Mouse (Mus musculus) embryonic facial prominence, embryonic 11.5 days (tissue): Measurements from ENCODE around the gene Lingo4. TPM values are rescaled to one million over a fixed set of nuclear protein-coding genes. Genes with fewer than 3 reads are reported as not detected.
A peak's percentile ranks its signal among the peaks of the same experiment; 100 is the strongest.

ENCODE experiments used
- ATAC-seq: fragments of 200-750 bp; cut with Nextera tagmentation; replicated peaks from 2 replicates; pipeline ENCODE4 v1.8.0; 2017; ENCODE audit warnings: low read depth; ENCODE audit not compliant: insufficient number of reproducible peaks, low FRiP score, low TSS enrichment
- DNase-seq: peaks from one replicate; pipeline ENCODE4 v3.0.0-alpha.2; 2015; ENCODE audit warnings: low spot score
- H3K27ac ChIP-seq: fragments of 300-500 bp; sonication (generic); replicated peaks from 2 replicates; pipeline ENCODE4 v1.5.1; 2014; ENCODE audit warnings: mild to moderate bottlenecking, low read depth, low read length, control low read depth
- H3K27me3 ChIP-seq: fragments of 300-500 bp; sonication (generic); 2 replicates; pipeline ENCODE4 v1.6.1; 2014; ENCODE audit warnings: mild to moderate bottlenecking, low read length, moderate library complexity, mixed read lengths; ENCODE audit not compliant: control insufficient read depth, insufficient read depth
- H3K36me3 ChIP-seq: fragments of 300-500 bp; sonication (generic); replicated peaks from 2 replicates; pipeline ENCODE4 v1.6.1; 2014; ENCODE audit warnings: low read depth, mild to moderate bottlenecking, low read length, moderate library complexity, mixed read lengths; ENCODE audit not compliant: control insufficient read depth, insufficient read depth
- H3K4me1 ChIP-seq: fragments of 300-500 bp; sonication (generic); 2 replicates; pipeline ENCODE4 v1.6.1; 2014; ENCODE audit warnings: low read length, mixed read lengths; ENCODE audit not compliant: control insufficient read depth, insufficient read depth
- H3K4me2 ChIP-seq: fragments of 300-500 bp; sonication (generic); 2 replicates; pipeline ENCODE4 v1.6.1; 2014; ENCODE audit warnings: low read depth, mild to moderate bottlenecking, control low read depth, low read length, moderate library complexity
- H3K4me3 ChIP-seq: fragments of 300-500 bp; sonication (generic); 2 replicates; pipeline ENCODE4 v1.5.1; 2014; ENCODE audit warnings: low read depth, low read length, control low read depth
- H3K9ac ChIP-seq: fragments of 300-500 bp; sonication (generic); replicated peaks from 2 replicates; pipeline ENCODE4 v1.6.1; 2014; ENCODE audit warnings: mild to moderate bottlenecking, control low read depth, low read length
- H3K9me3 ChIP-seq: fragments of 300-500 bp; sonication (generic); replicated peaks from 2 replicates; pipeline ENCODE4 v1.6.1; 2016; ENCODE audit warnings: mild to moderate bottlenecking, low read length, inconsistent platforms, mixed read lengths; ENCODE audit not compliant: control insufficient read depth
- WGBS: fragments of 180-500 bp; shearing (Covaris S2); extraction: QIAGEN DNeasy Blood & Tissue Kit; methylation state at CpG from one replicate; pipeline ENCODE4 v1.1.7; 2014; 5-methylcytosine and 5-hydroxymethylcytosine counted together
- polyA plus RNA-seq: library from polyadenylated mRNA; unstranded; fragments of >200 nt; fragmentation: Nextera tagmentation; extraction: Ambion mirVana; gene quantifications from 2 replicates; pipeline ENCODE4 v1.2.1, GENCODE M21; 2014

The Lingo4 gene
- polyA plus RNA-seq, 1 experiment from 2014 or later, result 0.13 TPM

DNA sequence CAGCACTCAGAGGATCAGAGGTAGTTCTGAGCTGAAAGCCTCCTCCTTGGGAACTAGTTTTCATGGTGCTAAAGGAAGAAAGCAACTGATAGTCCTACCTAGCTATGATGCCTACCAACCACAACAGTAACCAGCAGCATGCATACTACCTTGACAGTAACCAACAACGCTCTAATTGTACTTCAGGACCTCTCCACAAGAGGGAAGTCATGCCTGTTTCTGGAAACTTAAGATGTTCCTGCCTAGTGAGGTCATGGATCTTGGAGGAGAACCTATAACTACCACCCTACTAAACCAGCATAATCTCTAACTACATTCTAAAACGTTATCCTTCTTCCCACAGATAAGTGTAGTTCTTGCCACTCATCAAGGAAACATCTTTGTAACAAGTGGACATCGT is 42.9 kb downstream of the Lingo4 start:
- Histone ChIP-seq H3K4me2 (no peak overlapping the region), H3K4me1 (no peaks in the 10 kb centered on the region), H3K9me3 (no peaks in the 10 kb centered on the region), H3K4me3 (no peak overlapping the region), H3K36me3 (no peaks in the 10 kb centered on the region), H3K9ac (no peak overlapping the region), H3K27ac (no peak overlapping the region), H3K27me3 (no peaks in the 10 kb centered on the region)
- ATAC-seq (no peak), DNase-seq (no peak)
- WGBS, result 42% methylated on average over 3 of the region's 3 CpGs

DNA sequence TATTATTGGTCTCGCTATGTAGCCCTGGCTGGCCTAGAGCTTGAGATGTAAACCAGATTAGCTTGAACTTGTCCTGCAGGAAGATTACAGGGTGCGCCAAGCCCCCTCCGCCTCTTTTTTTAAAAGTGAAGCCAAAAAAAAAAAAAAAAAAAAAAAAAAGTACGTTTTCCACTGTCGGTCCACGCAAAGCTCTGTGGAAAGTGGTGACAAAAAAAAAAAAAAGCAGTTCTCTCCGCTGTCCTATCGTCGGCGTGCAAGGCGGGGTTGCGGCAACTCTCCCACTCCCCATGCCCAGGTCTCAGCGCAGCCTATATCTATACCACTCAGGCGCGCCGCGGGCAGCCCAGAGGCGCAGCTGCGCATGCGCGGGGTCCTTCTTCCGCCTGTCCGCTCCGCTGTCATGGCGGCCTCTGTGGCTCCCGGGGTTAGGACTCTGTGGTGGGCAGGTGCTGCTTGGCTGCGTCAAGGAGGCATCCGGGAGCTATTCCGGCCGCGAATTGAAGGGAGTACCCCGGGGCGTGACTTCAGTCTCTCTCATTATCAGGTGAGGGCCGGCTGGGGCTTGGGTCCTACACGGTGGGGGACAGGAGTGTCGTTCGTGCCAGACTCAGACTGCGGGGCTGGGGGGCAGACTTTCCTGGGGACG is 44.8 kb downstream of the Lingo4 start, which contains the start of gene Mrpl9:
Gene Mrpl9, plus strand, starts transcription at position 368 of the 646 bp plus-strand sequence.
- no peak within 1 kb of the TSS; the same call in 1 of the 2 replicates for H3K27ac ChIP-seq
- DNase-seq, result peak; percentile 96
- peak within 1 kb of the TSS; percentile 89 for H3K9ac ChIP-seq
- peak; percentile 98 for ATAC-seq
- H3K4me2 ChIP-seq, result peak within 1 kb of the TSS; percentile 83
- no peaks in the 10 kb centered on the region for H3K4me1 ChIP-seq
- no peaks in the 10 kb centered on the region for H3K27me3 ChIP-seq
- peak within 1 kb of the TSS; percentile 91 for H3K4me3 ChIP-seq
- peaks cover 7% of the 10 kb centered on the region for H3K36me3 ChIP-seq
- whole genome bisulfite sequencing, result under 1% methylated on average over 37 of the region's 39 CpGs
- H3K9me3 ChIP-seq, result no peaks in the 10 kb centered on the region

DNA sequence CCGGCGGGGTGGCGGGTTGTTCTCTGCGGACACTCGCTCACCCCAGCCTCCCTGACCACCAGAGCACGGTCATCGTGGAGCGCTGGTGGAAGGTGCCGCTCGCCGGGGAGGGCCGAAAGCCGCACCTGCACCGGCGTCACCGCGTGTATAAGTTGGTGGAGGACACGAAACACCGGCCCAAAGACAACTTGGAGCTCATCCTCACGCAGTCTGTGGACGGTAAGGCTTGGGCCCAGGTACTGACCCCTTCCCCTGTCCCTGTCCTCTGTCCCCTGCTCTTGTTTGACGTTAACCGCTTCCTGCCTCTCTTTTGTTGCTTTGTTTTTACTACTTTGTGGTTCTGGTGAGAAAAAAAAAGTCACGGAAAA is 45.3 kb downstream of the Lingo4 start, which contains the start of gene Oaz3:
Gene Oaz3, minus strand, starts transcription at position 319 of the 368 bp plus-strand sequence.
- H3K36me3 ChIP-seq, result peaks cover 8% of the 10 kb centered on the region
- WGBS, result 1% methylated on average over 24 of the region's 24 CpGs
- peak; percentile 45 for ATAC-seq
- H3K27ac ChIP-seq, result no peak within 1 kb of the TSS; the same call in 1 of the 2 replicates
- peak within 1 kb of the TSS; percentile 83 for H3K4me2 ChIP-seq
- H3K9ac ChIP-seq, result peak within 1 kb of the TSS; percentile 89
- H3K4me3 ChIP-seq, result peak within 1 kb of the TSS; percentile 91
- no peaks in the 10 kb centered on the region for H3K4me1 ChIP-seq
- no peaks in the 10 kb centered on the region for H3K27me3 ChIP-seq
- H3K9me3 ChIP-seq, result no peaks in the 10 kb centered on the region
- no peak for DNase-seq

DNA sequence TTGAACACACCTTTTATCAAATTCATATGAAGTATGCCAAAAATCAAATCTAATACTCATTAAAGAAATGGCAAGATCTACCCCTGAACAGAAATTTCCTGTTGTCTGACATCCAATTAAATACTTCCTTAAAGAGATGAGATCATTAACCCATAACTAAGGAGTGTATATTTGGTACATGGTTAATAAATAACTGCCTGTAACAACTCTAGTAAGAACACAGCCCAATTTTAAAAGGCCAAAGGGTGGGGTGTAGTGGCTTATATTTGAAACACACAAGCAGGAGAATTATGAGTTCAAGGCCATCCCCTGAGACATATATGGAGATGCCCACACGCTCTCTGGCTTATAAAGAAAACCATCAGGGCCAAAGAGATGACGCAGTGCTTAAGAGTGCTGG is 51.1 kb downstream of the Lingo4 start:
- WGBS, result 94% methylated on average over 2 of the region's 2 CpGs
- Histone ChIP-seq H3K9me3 (no peaks in the 10 kb centered on the region), H3K9ac (no peak overlapping the region), H3K4me1 (no peaks in the 10 kb centered on the region), H3K27ac (no peak overlapping the region), H3K36me3 (peaks cover 8% of the 10 kb centered on the region), H3K27me3 (no peaks in the 10 kb centered on the region), H3K4me2 (no peak overlapping the region), H3K4me3 (no peak overlapping the region)
- ATAC-seq, result no peak
- no peak for DNase-seq

Other genes with a start within 250 kb of the Lingo4 start
- not detected in 2 replicates for gene Gm10696, start 220.3 kb upstream of the Lingo4 start, polyA plus RNA-seq
- not detected in 2 replicates for gene Gm5286, start 201.8 kb upstream of the Lingo4 start, polyA plus RNA-seq
- not detected in 2 replicates for gene Gm4778, start 134.5 kb upstream of the Lingo4 start, polyA plus RNA-seq
- 9.6 and 13.3 TPM in 2 replicates for gene Them4, start 88.4 kb upstream of the Lingo4 start, polyA plus RNA-seq
- 0.50 TPM in 1 of 2 replicates, not detected in the other for gene Them5, start 56.4 kb upstream of the Lingo4 start, polyA plus RNA-seq
- 0.88 and 0.89 TPM in 2 replicates for gene C2cd4d, start 36.1 kb upstream of the Lingo4 start, polyA plus RNA-seq
- gene Rorc, start 25.7 kb upstream of the Lingo4 start, polyA plus RNA-seq, result 0.22 and 0.38 TPM in 2 replicates
- 16.1 and 19.8 TPM in 2 replicates for gene Tdrkh, start 14.8 kb downstream of the Lingo4 start, polyA plus RNA-seq
- 63.8 and 66.0 TPM in 2 replicates for gene Mrpl9, start 44.8 kb downstream of the Lingo4 start, polyA plus RNA-seq
- 0.14 TPM in 1 of 2 replicates, not detected in the other for gene Oaz3, start 45.4 kb downstream of the Lingo4 start, polyA plus RNA-seq
- 29.2 and 32.8 TPM in 2 replicates for gene Celf3, start 79.8 kb downstream of the Lingo4 start, polyA plus RNA-seq
- 3.0 and 3.4 TPM in 2 replicates for gene Riiad1, start 81.8 kb downstream of the Lingo4 start, polyA plus RNA-seq
- gene Snx27, start 184.2 kb downstream of the Lingo4 start, polyA plus RNA-seq, result 39.3 and 41.6 TPM in 2 replicates
- gene Gm10972, start 244.6 kb downstream of the Lingo4 start, polyA plus RNA-seq, result not detected in 2 replicates